Mouse (Mus musculus) T-helper 17 cell (primary cell): ENCODE data around the gene Hsd3b4.
"Not testable (repeated sequence)": the region's sequence is repeated elsewhere in the genome, so short reads cannot be mapped to it uniquely, and the experiment has no call there.

Experiments used
- in situ Hi-C, 2 experiments: fragments of 300-600 bp; cut with MboI, MseI; formaldehyde crosslinking; loops; 1 replicate in 1 of 2; 2 replicates in 1 of 2; pipeline ENCODE4 v1.15.1; 2025; ENCODE audit warnings: high pct_unique_total_duplicates in 2 of 2

Hsd3b4 gene

GRCm38 (mm10) chr3:98510414-98510813, at the start of gene Hsd3b4:
Gene Hsd3b4 (minus strand): TSS chr3:98510514.
- in situ Hi-C loops, result not testable (repeated sequence)

GRCm38 (mm10) chr3:98550832-98551231, 40.5 kb upstream of the Hsd3b4 start:
- in situ Hi-C loops, result loop anchor here (5.0 to 25.0 kb wide), 3 partner anchors 109 to 196 kb away; no protein-coding TSS in a partner anchor

GRCm38 (mm10) chr3:98550215-98550614, 39.9 kb upstream of the Hsd3b4 start:
- in situ Hi-C loops, result loop anchor here (5.0 to 25.0 kb wide), 3 partner anchors 108 to 195 kb away; no protein-coding TSS in a partner anchor

- in situ Hi-C loops, result not testable (repeated sequence)
Observed at GRCm38 (mm10) chr3:98548495-98548894, 38.2 kb upstream of the Hsd3b4 start.

- in situ Hi-C loops, result not testable (repeated sequence)
Observed at GRCm38 (mm10) chr3:98547641-98548040, 37.3 kb upstream of the Hsd3b4 start.

- in situ Hi-C loops, result loop anchor here (5.0 kb wide), 2 partner anchors 52 to 58 kb away; no protein-coding TSS in a partner anchor
Observed at GRCm38 (mm10) chr3:98524978-98525377, 14.7 kb upstream of the Hsd3b4 start.

GRCm38 (mm10) chr3:98524552-98524951, 14.2 kb upstream of the Hsd3b4 start:
- in situ Hi-C loops, result loop anchor here (5.0 kb wide), 2 partner anchors 53 to 57 kb away; no protein-coding TSS in a partner anchor

GRCm38 (mm10) chr3:98522779-98523178, 12.5 kb upstream of the Hsd3b4 start:
- in situ Hi-C loops, result loop anchor here (5.0 kb wide), 2 partner anchors 55 kb away; no protein-coding TSS in a partner anchor

- in situ Hi-C loops, result not testable (repeated sequence)
Observed at GRCm38 (mm10) chr3:98507229-98507628, 3.1 kb downstream of the Hsd3b4 start.

GRCm38 (mm10) chr3:98497401-98497800, 12.9 kb downstream of the Hsd3b4 start:
- in situ Hi-C loops, result loop anchor here (5.0 kb wide), 2 partner anchors 55 to 60 kb away; no protein-coding TSS in a partner anchor

- in situ Hi-C loops, result loop anchor here (5.0 kb wide), 2 partner anchors 54 to 59 kb away; no protein-coding TSS in a partner anchor
Observed at GRCm38 (mm10) chr3:98496762-98497161, 13.6 kb downstream of the Hsd3b4 start.

- in situ Hi-C loops, result loop anchor here (5.0 kb wide), 2 partner anchors 53 to 58 kb away; no protein-coding TSS in a partner anchor
Observed at GRCm38 (mm10) chr3:98495055-98495454, 15.3 kb downstream of the Hsd3b4 start.

GRCm38 (mm10) chr3:98494184-98494583, 16.1 kb downstream of the Hsd3b4 start:
- in situ Hi-C loops, result not testable (repeated sequence)

- in situ Hi-C loops, result not testable (repeated sequence)
Observed at GRCm38 (mm10) chr3:98471499-98471898, 38.8 kb downstream of the Hsd3b4 start.

GRCm38 (mm10) chr3:98471057-98471456, 39.3 kb downstream of the Hsd3b4 start:
- in situ Hi-C loops, result not testable (repeated sequence)

GRCm38 (mm10) chr3:98469323-98469722, 41.0 kb downstream of the Hsd3b4 start:
- in situ Hi-C loops, result loop anchor here (5.0 kb wide), 2 partner anchors 53 to 108 kb away; no protein-coding TSS in a partner anchor

GRCm38 (mm10) chr3:98457026-98457425, 53.3 kb downstream of the Hsd3b4 start, which contains the start of gene Gm4450:
Gene Gm4450 (minus strand): TSS chr3:98457126.
- in situ Hi-C loops, result not testable (repeated sequence)

GRCm38 (mm10) chr3:98453786-98454185, 56.5 kb downstream of the Hsd3b4 start:
- in situ Hi-C loops, result not testable (repeated sequence)
